Mouse (Mus musculus): Measurements from ENCODE around the gene Gnl3l. TPM values are rescaled to one million over a fixed set of nuclear protein-coding genes. Genes with fewer than 3 reads are reported as not detected.

Gnl3l gene
- 35.8 TPM for polyA plus RNA-seq (2014; fragmentation: Illumina TruSeq; extraction: RNeasy Lipid Tissue Mini Kit (QIAGEN cat#74804); ENCODE audit: low read depth, low replicate concordance)

GRCm38 (mm10) chrX:151016938-151017877, at the start of gene Gnl3l:
Gene Gnl3l (minus strand): TSS chrX:151017322.

GRCm38 (mm10) chrX:151045850-151046249, 28.7 kb upstream of the Gnl3l start, which contains the start of gene Fgd1:
Gene Fgd1 (plus strand): TSS chrX:151046150.

Other genes with a start within 250 kb of the Gnl3l start
- 9.3 TPM for gene Maged2, start 203.0 kb downstream of the Gnl3l start, polyA plus RNA-seq (2014; fragmentation: Illumina TruSeq; extraction: RNeasy Lipid Tissue Mini Kit (QIAGEN cat#74804); ENCODE audit: low read depth, low replicate concordance)
- gene Fgd1, start 28.8 kb upstream of the Gnl3l start, polyA plus RNA-seq (2014; fragmentation: Illumina TruSeq; extraction: RNeasy Lipid Tissue Mini Kit (QIAGEN cat#74804); ENCODE audit: low read depth, low replicate concordance) = 1.0 TPM
- gene Tsr2, start 79.2 kb upstream of the Gnl3l start, polyA plus RNA-seq (2014; fragmentation: Illumina TruSeq; extraction: RNeasy Lipid Tissue Mini Kit (QIAGEN cat#74804); ENCODE audit: low read depth, low replicate concordance) = 17.4 TPM
- 0.79 TPM for gene Wnk3, start 180.8 kb upstream of the Gnl3l start, polyA plus RNA-seq (2014; fragmentation: Illumina TruSeq; extraction: RNeasy Lipid Tissue Mini Kit (QIAGEN cat#74804); ENCODE audit: low read depth, low replicate concordance)

All from sigmoid colon, adult 10 weeks (tissue).